Mouse (Mus musculus) testis, adult 2 months (tissue): Measurements from ENCODE around the gene Otub1. TPM values are rescaled to one million over a fixed set of nuclear protein-coding genes. Genes with fewer than 3 reads are reported as not detected.
A peak's percentile ranks its signal among the peaks of the same experiment; 100 is the strongest.

Experiments
- H3K27ac ChIP-seq: fragments of 200-500 bp; 2 replicates; pipeline ENCODE4 v1.5.1; 2012; ENCODE audit warnings: low read depth, low read length; ENCODE audit not compliant: control insufficient read depth, insufficient read depth
- H3K27me3 ChIP-seq: fragments of 200-500 bp; 2 replicates; pipeline ENCODE4 v1.6.1; 2012; ENCODE audit warnings: mild to moderate bottlenecking, low read length, moderate library complexity; ENCODE audit not compliant: control insufficient read depth, insufficient read depth
- H3K36me3 ChIP-seq: fragments of 200-500 bp; 2 replicates; pipeline ENCODE4 v1.6.1; 2012; ENCODE audit warnings: mild to moderate bottlenecking, low read length; ENCODE audit not compliant: control insufficient read depth, insufficient read depth
- H3K4me1 ChIP-seq: fragments of 200-500 bp; 2 replicates; pipeline ENCODE4 v1.6.1; 2012; ENCODE audit warnings: low read length; ENCODE audit not compliant: control insufficient read depth, insufficient read depth
- H3K4me3 ChIP-seq: fragments of 200-500 bp; 2 replicates; pipeline ENCODE4 v1.5.1; 2012; ENCODE audit warnings: low read depth, mild to moderate bottlenecking, low read length, moderate library complexity, mixed read lengths; ENCODE audit not compliant: control insufficient read depth
- CTCF ChIP-seq: fragments of 200-500 bp; IDR thresholded peaks from 2 replicates; pipeline ENCODE4 v1.5.1; 2012; ENCODE audit warnings: low read depth, mild to moderate bottlenecking, inconsistent platforms, low read length, moderate library complexity; ENCODE audit not compliant: control insufficient read depth, insufficient read depth, insufficient replicate concordance
- POLR2A ChIP-seq: fragments of 200-500 bp; IDR thresholded peaks from 2 replicates; pipeline ENCODE4 v1.6.1; 2012; ENCODE audit warnings: low read depth, mild to moderate bottlenecking, inconsistent platforms, low read length, moderate library complexity; ENCODE audit not compliant: control insufficient read depth
- polyA plus RNA-seq: library from polyadenylated mRNA; depleted of rRNA; stranded (reverse); fragments of >200 nt; gene quantifications from 2 replicates; pipeline ENCODE4 v1.2.3, GENCODE M21; 2012

Gene Otub1
- polyA plus RNA-seq, 1 experiment: 49.4 TPM

DNA sequence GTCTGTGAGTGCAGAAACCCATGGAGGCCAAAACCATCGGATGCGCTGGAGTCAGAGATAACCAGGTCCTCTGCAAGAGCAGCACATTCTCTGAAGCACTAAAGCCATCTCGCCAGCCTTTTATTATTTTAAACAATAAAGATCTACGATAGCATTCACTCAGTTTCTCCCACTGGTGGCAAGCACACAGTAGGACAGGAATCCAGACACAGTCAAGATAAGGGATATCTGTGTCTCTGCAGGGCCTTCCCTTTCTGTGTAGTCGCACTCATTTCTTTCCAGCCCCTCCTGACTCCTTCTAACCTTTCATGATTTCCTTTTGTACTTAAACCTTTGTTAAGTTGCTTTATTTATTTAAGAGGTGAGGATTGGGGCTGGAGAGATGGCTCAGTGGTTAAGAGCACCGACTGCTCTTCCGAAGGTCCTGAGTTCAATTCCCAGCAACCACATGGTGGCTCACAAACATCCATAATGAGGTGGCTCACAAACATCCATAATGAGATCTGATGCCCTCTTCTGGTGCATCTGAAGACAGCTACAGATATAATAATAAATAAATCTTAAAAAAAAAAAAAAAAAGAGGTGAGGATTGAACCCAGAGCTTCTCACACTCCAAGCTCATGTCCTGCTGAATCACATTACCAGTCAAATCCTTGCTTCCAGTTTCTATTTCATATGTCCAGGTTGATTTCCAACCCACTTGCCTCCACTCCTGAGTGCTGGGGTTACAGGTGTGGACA, 4.0 kb upstream of the Otub1 start:
- no peaks in the 10 kb centered on the region for H3K27me3 ChIP-seq
- H3K36me3 ChIP-seq: no peaks in the 10 kb centered on the region
- H3K27ac ChIP-seq: no peak overlapping the region
- H3K4me3 ChIP-seq: no peak overlapping the region
- peaks cover 6% of the 10 kb centered on the region; the same call in 1 of the 2 replicates for H3K4me1 ChIP-seq
- TF ChIP-seq POLR2A: no peak
- no peak for TF ChIP-seq CTCF

DNA sequence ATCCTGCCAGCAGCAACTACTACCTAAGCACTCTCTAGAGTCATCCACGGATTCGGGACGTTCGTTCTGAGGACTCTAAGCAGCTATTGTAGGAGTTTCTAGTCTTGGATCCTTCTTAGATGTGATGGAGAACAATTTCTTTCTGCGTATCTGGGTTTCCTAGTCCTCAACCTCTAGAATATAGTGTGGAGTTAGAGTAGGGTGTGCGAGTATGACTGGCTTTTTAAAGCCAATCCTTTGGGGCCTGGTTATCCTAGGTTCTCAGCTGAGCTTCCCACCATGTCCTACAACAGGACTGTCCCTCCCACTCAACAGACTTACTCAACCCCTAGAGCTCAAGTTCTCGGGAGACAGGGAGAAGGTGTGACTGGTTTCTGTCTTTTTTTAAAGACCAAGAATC, 790 bp downstream of the Otub1 start:
- peaks cover 7% of the 10 kb centered on the region for H3K4me1 ChIP-seq
- peak overlapping the region; percentile 93 for H3K4me3 ChIP-seq
- TF ChIP-seq CTCF (no peak), POLR2A (no peak)
- H3K27ac ChIP-seq: peak overlapping the region; percentile 92
- H3K27me3 ChIP-seq: no peaks in the 10 kb centered on the region
- peaks cover 6% of the 10 kb centered on the region for H3K36me3 ChIP-seq

DNA sequence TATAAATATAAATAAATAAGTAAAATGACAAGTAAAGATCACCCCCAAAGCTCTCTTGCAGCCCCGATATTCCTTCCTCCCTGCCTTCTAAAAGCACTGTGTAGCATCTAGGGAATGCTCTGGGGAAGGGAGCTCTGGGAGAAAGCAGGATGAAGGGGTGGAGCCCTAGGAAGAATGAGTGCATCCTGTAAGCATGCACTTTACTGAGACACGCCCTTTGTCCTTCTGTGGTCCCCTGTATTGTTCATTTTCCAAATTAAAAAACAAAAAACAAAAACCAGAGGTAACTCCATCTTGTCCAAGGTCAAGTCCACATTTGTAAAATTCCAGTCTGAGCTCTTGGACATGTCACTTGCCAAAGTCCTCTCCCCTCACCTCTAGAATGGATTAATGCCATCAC, 1.2 kb downstream of the Otub1 start:
- H3K36me3 ChIP-seq: peaks cover 6% of the 10 kb centered on the region
- peaks cover 7% of the 10 kb centered on the region for H3K4me1 ChIP-seq
- H3K27me3 ChIP-seq: no peaks in the 10 kb centered on the region
- peak overlapping the region; percentile 93 for H3K4me3 ChIP-seq
- peak overlapping the region; percentile 92; the same call in 1 of the 2 replicates for H3K27ac ChIP-seq
- TF ChIP-seq CTCF (no peak), POLR2A (no peak)

DNA sequence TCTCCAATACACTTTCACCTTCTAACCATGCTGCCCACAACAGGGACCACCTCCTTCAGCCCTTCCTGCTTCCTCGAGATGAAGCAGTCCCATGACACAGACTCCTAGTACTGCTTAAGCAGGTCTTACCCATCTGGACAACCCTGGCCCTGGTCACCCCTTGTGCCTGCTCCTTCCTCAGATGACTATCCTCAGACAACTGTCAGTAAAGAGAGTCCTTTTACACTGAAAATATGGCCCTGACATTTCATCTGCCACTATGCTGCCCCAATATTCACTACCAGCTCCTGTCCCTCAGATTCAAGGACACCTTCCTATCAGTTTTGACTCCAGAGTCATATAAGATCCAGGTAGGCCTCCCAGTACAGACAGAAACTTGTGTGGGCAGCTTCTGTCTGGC, 5.7 kb downstream of the Otub1 start:
- Histone ChIP-seq H3K27ac (no peak overlapping the region), H3K27me3 (no peaks in the 10 kb centered on the region), H3K4me3 (no peak overlapping the region), H3K4me1 (peaks cover 20% of the 10 kb centered on the region), H3K36me3 (peaks cover 9% of the 10 kb centered on the region)
- TF ChIP-seq POLR2A (no peak), CTCF (no peak)

DNA sequence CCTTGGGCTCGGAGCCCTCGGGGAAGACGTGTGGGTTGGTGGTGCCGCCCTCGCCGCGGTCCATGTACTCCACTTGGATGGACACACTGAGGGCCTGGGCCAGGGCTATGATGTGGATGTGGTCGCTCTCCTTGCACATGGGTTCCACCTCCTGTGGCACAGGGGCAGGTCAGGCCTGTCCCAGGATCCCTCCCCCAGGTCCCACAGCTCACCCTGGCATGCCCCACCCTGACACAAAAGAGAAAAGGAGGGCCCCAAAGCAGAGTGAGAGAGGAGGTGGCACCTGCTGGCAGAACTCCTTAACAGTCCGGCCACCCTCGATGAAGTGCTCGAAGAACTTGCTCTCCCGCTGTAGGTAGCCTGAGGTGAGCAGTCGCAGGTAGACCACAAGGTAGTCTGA, 7.0 kb downstream of the Otub1 start:
- TF ChIP-seq CTCF (no peak), POLR2A (no peak)
- no peaks in the 10 kb centered on the region for H3K27me3 ChIP-seq
- H3K27ac ChIP-seq: no peak overlapping the region
- H3K4me3 ChIP-seq: no peak overlapping the region
- peaks cover 14% of the 10 kb centered on the region for H3K4me1 ChIP-seq
- H3K36me3 ChIP-seq: peaks cover 9% of the 10 kb centered on the region

DNA sequence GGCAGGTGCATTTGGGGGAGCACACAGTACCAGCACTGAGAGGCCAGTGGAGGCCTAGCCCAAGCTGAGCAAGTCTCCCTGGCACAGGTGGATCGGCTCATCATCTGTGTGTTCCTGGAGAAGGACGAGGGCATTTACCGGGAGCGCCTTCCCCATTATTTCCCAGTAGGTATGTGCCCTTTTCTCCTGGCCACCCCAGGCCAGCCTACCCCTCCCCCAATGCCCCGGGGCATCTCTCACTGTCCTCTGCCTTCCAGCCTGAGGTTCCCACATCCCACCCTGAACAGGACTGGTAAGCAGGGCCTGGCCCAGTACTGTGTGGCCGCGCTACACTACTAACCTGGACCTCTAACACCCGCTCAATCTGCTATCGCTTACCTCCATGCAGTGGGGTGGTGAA, 8.7 kb downstream of the Otub1 start:
- no peak overlapping the region for H3K4me3 ChIP-seq
- peaks cover 4% of the 10 kb centered on the region for H3K36me3 ChIP-seq
- H3K27ac ChIP-seq: no peak overlapping the region

DNA sequence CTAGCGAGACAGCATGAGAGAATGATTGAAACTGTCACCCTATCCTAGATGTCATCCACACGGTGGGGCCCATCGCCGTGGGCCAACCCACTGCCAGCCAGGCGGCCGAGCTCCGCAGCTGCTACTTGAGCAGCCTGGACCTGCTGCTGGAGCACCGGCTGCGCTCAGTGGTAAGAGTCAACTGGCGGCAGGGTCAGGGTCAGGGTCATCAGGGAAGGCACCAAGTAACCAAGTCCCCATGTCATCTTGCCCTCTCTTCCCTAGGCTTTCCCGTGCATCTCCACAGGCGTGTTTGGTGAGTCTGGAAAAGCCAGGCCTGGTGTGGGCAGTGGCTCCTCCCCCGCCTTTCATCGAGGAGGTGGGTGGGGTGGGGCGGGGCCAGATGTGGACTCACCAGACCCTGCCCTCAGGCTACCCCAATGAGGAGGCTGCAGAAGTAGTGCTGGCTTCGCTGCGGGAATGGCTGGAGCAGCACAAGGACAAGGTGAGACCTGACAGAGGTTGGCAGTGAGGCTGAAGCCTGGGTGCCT, 9.3 kb downstream of the Otub1 start:
- TF ChIP-seq CTCF: no peak
- TF ChIP-seq POLR2A: no peak
- Histone ChIP-seq H3K36me3 (peaks cover 4% of the 10 kb centered on the region), H3K27ac (no peak overlapping the region), H3K4me3 (no peak overlapping the region), H3K27me3 (no peaks in the 10 kb centered on the region), H3K4me1 (peaks cover 14% of the 10 kb centered on the region)

More for the DNA sequence above, 8.7 kb downstream of the Otub1 start:
- Histone ChIP-seq H3K4me1 (peaks cover 14% of the 10 kb centered on the region), H3K27me3 (no peaks in the 10 kb centered on the region)
- TF ChIP-seq CTCF (no peak), POLR2A (no peak)
